Mouse (Mus musculus): Measurements from ENCODE around the gene Triap1. TPM values are rescaled to one million over a fixed set of nuclear protein-coding genes. Genes with fewer than 3 reads are reported as not detected.

The Triap1 gene
- polyA plus RNA-seq, 1 experiment from 2014 or later: 38.1 TPM

DNA sequence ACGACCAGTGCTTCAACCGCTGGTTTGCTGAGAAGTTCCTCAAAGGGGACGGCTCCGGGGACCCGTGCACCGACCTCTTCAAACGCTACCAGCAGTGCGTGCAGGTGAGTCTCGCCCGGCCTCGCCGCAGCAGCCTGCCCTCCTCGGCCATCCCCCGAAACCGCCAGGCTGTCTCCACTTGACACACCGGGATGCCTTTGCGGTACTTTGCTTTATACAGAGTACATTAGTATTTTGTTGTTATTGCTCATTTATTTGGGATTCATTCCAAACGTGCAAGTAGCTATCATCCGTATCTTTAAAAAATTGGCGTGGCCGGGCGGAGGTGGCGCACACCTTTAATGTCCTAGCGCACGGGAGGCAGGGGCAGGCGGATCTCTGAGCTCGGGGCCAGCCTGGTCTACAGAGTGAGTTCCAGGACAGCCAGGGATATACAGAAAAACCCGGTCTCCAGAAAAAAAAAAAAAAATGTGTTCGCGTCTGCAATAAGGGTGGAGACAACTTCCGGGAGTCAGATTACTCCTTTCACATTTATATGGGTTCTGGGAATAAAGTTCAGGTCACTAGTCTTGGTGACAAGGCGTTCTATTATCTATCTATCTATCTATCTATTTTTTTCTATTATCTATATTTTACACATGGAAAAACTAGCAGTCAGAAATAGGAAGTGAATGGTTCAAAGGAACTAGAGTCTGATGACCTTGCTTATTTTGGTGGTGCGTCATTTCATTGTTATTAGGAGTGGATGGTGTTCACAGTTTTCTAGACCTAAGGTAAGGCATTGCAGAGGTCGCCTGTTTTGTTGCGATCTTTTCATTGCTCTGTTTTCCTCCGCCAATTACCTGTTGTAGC is 515 bp downstream of the Triap1 start:
- Histone ChIP-seq H3K27me3 (replicated peaks) (no peaks in the 10 kb centered on the region), H3K4me2 (peak overlapping the region; percentile 85), H3K27ac (ENCODE audit: poor library complexity, severe bottlenecking) (peak overlapping the region; percentile 49), H3K36me3 (peaks cover 53% of the 10 kb centered on the region), H3K9ac (peak overlapping the region; percentile 79), H3K9me3 (replicated peaks) (no peaks in the 10 kb centered on the region), H3K4me1 (replicated peaks) (peaks cover 15% of the 10 kb centered on the region), H3K4me3 (peak overlapping the region; percentile 65)
- 10% methylated on average over 36 of the region's 36 CpGs for WGBS
- peak; percentile 52; the same call in 1 of the 2 replicates for ATAC-seq (ENCODE audit: insufficient number of reproducible peaks, low FRiP score)

DNA sequence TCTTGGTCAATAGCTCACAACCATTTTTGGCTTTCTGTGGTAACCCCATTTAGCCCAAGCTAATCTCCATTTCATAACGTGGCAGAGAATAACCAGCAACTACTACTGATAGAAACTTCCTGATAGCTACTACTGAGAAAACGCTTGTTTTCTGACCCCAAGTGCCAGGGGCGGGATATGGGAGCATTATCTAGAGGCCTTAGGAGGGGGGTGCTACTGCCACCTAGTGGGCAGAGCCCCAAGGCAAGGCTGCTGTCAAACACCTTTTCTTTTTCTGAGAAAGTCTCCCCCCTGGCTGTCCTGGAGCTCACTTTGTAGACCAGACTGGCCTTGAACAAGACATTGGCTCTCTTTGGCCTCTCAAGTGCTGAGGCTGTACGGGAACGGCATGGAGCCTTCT is 6.5 kb downstream of the Triap1 start:
- Histone ChIP-seq H3K36me3 (peaks cover 44% of the 10 kb centered on the region), H3K27ac (ENCODE audit: poor library complexity, severe bottlenecking) (no peak overlapping the region), H3K9me3 (replicated peaks) (0 out of 2 replicates have a peak, but pooled peaks cover 3% of the 10 kb centered on the region), H3K27me3 (replicated peaks) (no peaks in the 10 kb centered on the region), H3K4me1 (replicated peaks) (peaks cover 12% of the 10 kb centered on the region), H3K4me2 (peak overlapping the region; percentile 93), H3K9ac (peak overlapping the region; percentile 98), H3K4me3 (peak overlapping the region; percentile 97)
- WGBS: 1% methylated on average over 5 of the region's 5 CpGs
- ATAC-seq (ENCODE audit: insufficient number of reproducible peaks, low FRiP score): peak; percentile 58

DNA sequence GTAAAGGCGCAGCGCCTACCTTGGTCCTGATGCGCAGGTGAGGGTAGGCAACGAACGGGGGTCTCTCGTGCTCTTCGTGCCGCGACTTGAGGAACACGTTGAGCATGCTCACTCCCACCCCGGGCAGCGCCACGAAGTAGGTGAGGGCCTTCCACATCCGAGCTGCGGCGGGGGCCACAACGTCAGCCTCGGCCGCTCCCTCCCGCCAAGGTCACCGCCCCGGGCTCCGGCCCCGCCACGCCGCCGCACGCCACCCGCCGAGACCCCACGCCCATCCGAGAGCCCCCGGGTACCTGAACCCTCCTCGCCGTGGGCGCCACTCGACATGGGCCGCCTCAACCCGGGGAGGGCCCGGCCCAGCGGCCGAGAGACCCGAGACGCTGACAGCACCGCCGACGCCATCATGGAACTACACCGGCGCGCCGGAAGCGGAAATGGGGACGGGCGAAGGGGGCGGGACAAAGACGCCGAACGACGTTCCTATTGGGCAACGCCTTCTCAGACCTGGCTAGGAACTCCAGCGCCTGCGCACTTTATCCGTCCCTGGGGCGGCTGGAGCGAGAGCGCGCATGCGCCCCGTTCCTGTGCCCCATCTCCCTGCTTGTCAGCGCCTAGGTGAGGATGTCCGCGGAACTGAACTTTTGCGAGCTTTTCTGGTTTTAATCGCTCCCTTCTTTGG is 7.7 kb downstream of the Triap1 start, which contains the start of gene Cox6a1:
TSS of gene Cox6a1 (minus strand) at position 436 of the 679 bp plus-strand sequence.
- Histone ChIP-seq H3K4me2 (peak within 1 kb of the TSS; percentile 93), H3K9me3 (replicated peaks) (0 out of 2 replicates have a peak, but pooled peaks cover 3% of the 10 kb centered on the region), H3K9ac (peak within 1 kb of the TSS; percentile 98), H3K4me1 (replicated peaks) (peaks cover 12% of the 10 kb centered on the region), H3K36me3 (peaks cover 33% of the 10 kb centered on the region), H3K27ac (ENCODE audit: poor library complexity, severe bottlenecking) (peak within 1 kb of the TSS; percentile 88), H3K27me3 (replicated peaks) (no peaks in the 10 kb centered on the region), H3K4me3 (peak within 1 kb of the TSS; percentile 97)
- peak; percentile 95 for ATAC-seq (ENCODE audit: insufficient number of reproducible peaks, low FRiP score)
- WGBS: under 1% methylated on average over 74 of the region's 74 CpGs

DNA sequence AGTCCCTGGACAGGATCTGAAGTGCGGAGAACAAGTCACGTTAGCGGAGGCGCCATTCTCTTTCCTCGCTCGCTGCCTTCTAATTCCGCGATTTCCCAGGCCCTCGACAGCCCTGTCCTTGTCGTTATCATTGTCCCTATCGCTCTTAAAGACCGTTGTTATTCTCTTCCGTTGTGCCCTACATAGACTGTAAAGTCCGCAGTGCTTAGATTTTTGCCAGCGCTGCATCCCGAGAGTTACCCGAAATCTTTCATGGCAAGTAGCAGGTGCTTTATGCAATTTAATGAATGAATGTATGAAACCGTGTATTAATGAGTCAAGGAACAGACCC is 8.2 kb downstream of the Triap1 start:
- under 1% methylated on average over 18 of the region's 18 CpGs for WGBS
- H3K27ac ChIP-seq (ENCODE audit: poor library complexity, severe bottlenecking): peak overlapping the region; percentile 88
- peaks cover 28% of the 10 kb centered on the region for H3K36me3 ChIP-seq
- peak overlapping the region; percentile 93 for H3K4me2 ChIP-seq
- peak overlapping the region; percentile 97 for H3K4me3 ChIP-seq
- no peaks in the 10 kb centered on the region for H3K27me3 ChIP-seq (replicated peaks)
- peaks cover 12% of the 10 kb centered on the region for H3K4me1 ChIP-seq (replicated peaks)
- ATAC-seq (ENCODE audit: insufficient number of reproducible peaks, low FRiP score): peak; percentile 22; the same call in 1 of the 2 replicates
- H3K9me3 ChIP-seq (replicated peaks): 0 out of 2 replicates have a peak, but pooled peaks cover 3% of the 10 kb centered on the region
- H3K9ac ChIP-seq: peak overlapping the region; percentile 74

DNA sequence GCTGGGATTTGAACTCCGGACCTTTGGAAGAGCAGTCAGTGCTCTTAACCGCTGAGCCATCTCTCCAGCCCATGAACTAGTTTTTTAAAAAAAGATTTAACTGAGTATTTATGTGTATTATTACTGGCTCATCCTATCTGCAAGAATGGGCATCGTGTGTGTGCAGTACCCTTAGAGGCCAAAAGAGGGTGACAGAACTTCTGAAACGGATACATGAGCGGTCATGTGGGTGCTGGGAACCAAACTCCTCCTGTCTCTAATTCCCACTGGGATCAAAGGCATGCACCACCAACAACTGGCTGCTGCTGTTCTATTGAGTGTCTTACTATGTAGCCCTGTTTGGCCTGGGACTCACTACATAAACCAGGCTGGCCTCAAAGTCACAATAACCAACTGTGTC is 10.3 kb downstream of the Triap1 start:
- no peak overlapping the region for H3K27ac ChIP-seq (ENCODE audit: poor library complexity, severe bottlenecking)
- no peak for ATAC-seq (ENCODE audit: insufficient number of reproducible peaks, low FRiP score)
- peaks cover 12% of the 10 kb centered on the region for H3K4me1 ChIP-seq (replicated peaks)
- 76% methylated on average over 5 of the region's 5 CpGs for WGBS
- no peak overlapping the region for H3K9ac ChIP-seq
- H3K4me2 ChIP-seq: no peak overlapping the region
- H3K36me3 ChIP-seq: peaks cover 7% of the 10 kb centered on the region
- no peak overlapping the region for H3K4me3 ChIP-seq
- H3K9me3 ChIP-seq (replicated peaks): 0 out of 2 replicates have a peak, but pooled peaks cover 3% of the 10 kb centered on the region
- H3K27me3 ChIP-seq (replicated peaks): no peaks in the 10 kb centered on the region

- no peak for ATAC-seq (ENCODE audit: insufficient number of reproducible peaks, low FRiP score)
- Histone ChIP-seq H3K4me1 (replicated peaks) (no peaks in the 10 kb centered on the region), H3K27ac (ENCODE audit: poor library complexity, severe bottlenecking) (no peak overlapping the region), H3K4me3 (no peak overlapping the region), H3K9me3 (replicated peaks) (0 out of 2 replicates have a peak, but pooled peaks cover 3% of the 10 kb centered on the region), H3K4me2 (no peak overlapping the region), H3K27me3 (replicated peaks) (no peaks in the 10 kb centered on the region), H3K36me3 (no peaks in the 10 kb centered on the region), H3K9ac (no peak overlapping the region)
- 56% methylated on average over 13 of the region's 13 CpGs for WGBS
Observed at GRCm38 (mm10) chr5:115355070-115355469, 14.0 kb downstream of the Triap1 start.

DNA sequence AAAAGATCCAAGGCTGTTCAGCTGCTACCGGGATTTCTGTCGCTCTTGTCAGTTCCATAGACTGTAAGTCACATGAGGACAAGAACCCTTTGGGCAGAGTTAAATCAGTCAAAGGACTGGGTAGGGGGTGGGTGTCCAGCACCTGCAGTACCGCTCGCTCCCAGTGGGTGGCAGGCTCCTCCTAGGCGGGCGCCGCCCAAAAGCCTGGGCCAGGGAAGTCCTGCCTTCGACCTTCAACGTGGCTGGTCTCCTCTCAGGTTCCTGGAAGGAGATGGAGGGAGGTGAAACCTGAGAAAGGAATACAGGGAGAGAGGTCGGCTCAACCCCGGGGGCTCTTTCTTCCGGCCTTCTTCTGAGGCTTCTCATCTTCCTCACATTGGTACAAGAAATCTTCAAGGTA is 17.8 kb downstream of the Triap1 start:
- ATAC-seq (ENCODE audit: insufficient number of reproducible peaks, low FRiP score): peak; percentile 63; the same call in 1 of the 2 replicates
- Histone ChIP-seq H3K4me2 (no peak overlapping the region; the same call in 1 of the 2 replicates), H3K27me3 (replicated peaks) (peaks cover 14% of the 10 kb centered on the region), H3K36me3 (no peaks in the 10 kb centered on the region), H3K27ac (ENCODE audit: poor library complexity, severe bottlenecking) (no peak overlapping the region), H3K9me3 (replicated peaks) (no peaks in the 10 kb centered on the region), H3K9ac (no peak overlapping the region), H3K4me3 (no peak overlapping the region), H3K4me1 (replicated peaks) (no peaks in the 10 kb centered on the region)
- 4% methylated on average over 12 of the region's 12 CpGs for WGBS

DNA sequence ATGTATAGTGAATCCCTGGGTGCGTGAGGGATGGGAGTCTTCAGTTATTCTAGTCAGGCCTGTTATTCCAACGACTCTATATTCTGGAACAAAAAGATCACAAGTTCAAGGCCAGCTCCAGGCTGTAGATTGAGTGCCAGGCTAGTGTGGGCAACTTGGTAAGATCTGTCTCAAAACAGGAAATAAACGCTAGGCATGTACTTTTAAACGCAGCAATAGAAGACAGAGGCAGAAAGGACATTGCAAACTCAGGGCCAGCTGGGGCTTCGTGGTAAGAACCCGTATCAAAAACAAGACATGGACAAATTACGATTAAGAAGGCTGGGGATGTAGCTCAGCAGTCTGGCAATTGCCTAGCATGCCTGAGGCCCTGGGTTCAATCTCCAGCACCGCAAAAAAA is 18.4 kb downstream of the Triap1 start:
- WGBS: 83% methylated on average over 8 of the region's 8 CpGs
- no peak overlapping the region for H3K4me3 ChIP-seq
- no peak overlapping the region for H3K4me2 ChIP-seq
- no peaks in the 10 kb centered on the region for H3K4me1 ChIP-seq (replicated peaks)
- H3K27me3 ChIP-seq (replicated peaks): peaks cover 14% of the 10 kb centered on the region
- no peaks in the 10 kb centered on the region for H3K36me3 ChIP-seq
- no peak overlapping the region for H3K27ac ChIP-seq (ENCODE audit: poor library complexity, severe bottlenecking)
- no peaks in the 10 kb centered on the region for H3K9me3 ChIP-seq (replicated peaks)
- H3K9ac ChIP-seq: no peak overlapping the region
- no peak for ATAC-seq (ENCODE audit: insufficient number of reproducible peaks, low FRiP score)

DNA sequence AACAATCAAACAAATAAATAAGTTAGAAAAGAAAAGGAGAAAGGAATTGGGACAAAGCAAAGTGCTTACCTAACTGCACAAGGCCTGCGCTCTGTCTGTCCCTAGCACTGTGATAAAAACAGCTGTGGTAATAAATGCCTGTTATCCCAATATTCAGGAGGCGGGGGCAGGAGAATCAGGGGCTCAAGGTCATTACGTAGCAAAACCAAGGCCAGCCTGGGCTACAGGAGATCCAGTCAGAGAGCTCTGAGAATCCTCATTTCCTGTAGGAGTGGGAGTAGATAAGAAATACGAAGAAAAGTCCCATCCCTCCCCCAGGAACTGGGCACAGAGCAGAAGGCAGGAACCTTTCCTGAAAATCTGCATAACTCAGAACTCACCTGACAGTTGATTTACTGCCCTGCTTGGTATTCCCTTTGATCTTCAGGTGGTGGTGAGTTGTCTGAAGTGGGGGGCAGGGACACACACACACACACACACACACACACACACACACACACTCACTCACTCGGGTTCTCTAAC is 18.9 kb downstream of the Triap1 start:
- no peaks in the 10 kb centered on the region for H3K36me3 ChIP-seq
- no peak overlapping the region for H3K9ac ChIP-seq
- no peak overlapping the region for H3K4me2 ChIP-seq
- WGBS: 52% methylated on average over 5 of the region's 5 CpGs
- no peaks in the 10 kb centered on the region for H3K9me3 ChIP-seq (replicated peaks)
- H3K4me3 ChIP-seq: no peak overlapping the region
- no peak overlapping the region for H3K27ac ChIP-seq (ENCODE audit: poor library complexity, severe bottlenecking)
- peaks cover 14% of the 10 kb centered on the region for H3K27me3 ChIP-seq (replicated peaks)
- no peak for ATAC-seq (ENCODE audit: insufficient number of reproducible peaks, low FRiP score)
- no peaks in the 10 kb centered on the region for H3K4me1 ChIP-seq (replicated peaks)

DNA sequence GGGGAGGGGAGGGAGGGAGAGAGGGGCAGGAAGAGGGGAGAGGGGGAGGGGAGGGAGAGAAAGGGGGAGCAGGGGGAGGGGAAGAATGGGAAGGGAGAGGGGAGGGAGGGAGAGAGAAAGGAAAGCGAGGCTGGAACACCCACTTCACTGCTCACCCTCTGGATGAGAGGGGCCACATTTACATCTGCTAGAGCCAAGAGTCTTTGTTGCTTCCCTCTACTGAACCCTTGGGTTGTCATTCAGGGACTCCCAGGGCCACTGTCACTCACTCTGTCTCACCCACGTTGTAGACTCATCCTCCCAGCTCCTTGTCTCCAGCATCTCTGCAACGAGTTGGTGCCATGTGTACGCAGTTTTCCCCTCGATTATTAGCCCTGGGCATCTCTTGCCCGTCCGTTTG is 21.2 kb downstream of the Triap1 start:
- Histone ChIP-seq H3K9ac (no peak overlapping the region), H3K27me3 (replicated peaks) (peaks cover 14% of the 10 kb centered on the region), H3K4me3 (no peak overlapping the region), H3K4me1 (replicated peaks) (no peaks in the 10 kb centered on the region), H3K4me2 (no peak overlapping the region), H3K36me3 (no peaks in the 10 kb centered on the region), H3K27ac (ENCODE audit: poor library complexity, severe bottlenecking) (no peak overlapping the region), H3K9me3 (replicated peaks) (no peaks in the 10 kb centered on the region)
- 31% methylated on average over 7 of the region's 7 CpGs for WGBS
- no peak for ATAC-seq (ENCODE audit: insufficient number of reproducible peaks, low FRiP score)
